Mouse (Mus musculus): ENCODE results near the gene Glra2.

- TF ChIP-seq CTCF (IDR thresholded peaks at IDR 0.05): peak; percentile 13; the same call in 1 of the 2 replicates
- no peak for TF ChIP-seq POLR2A (IDR thresholded peaks at IDR 0.05; ENCODE audit: insufficient read depth, low read depth, low read length)
Measured at GRCm38 (mm10) chrX:165191170-165191569, 136.0 kb downstream of the Glra2 start.

Data from heart, adult 2 months (tissue).